Mouse (Mus musculus) forebrain, embryonic 15.5 days (tissue): ENCODE data around the gene Lonrf2. TPM values are rescaled to one million over a fixed set of nuclear protein-coding genes. Genes with fewer than 3 reads are reported as not detected.

Source experiments
- ATAC-seq: fragments of 200-750 bp; cut with Nextera tagmentation; replicated peaks from 2 replicates; pipeline ENCODE4 v1.8.0; 2017; ENCODE audit warnings: mild to moderate bottlenecking, moderate TSS enrichment, moderate library complexity
- H3K27ac ChIP-seq: fragments of 300-500 bp; sonication (generic); replicated peaks from 2 replicates; pipeline ENCODE4 v1.5.1; 2015; ENCODE audit warnings: mild to moderate bottlenecking, inconsistent platforms
- H3K27me3 ChIP-seq: fragments of 300-500 bp; sonication (generic); 2 replicates; pipeline ENCODE4 v1.6.1; 2015; ENCODE audit warnings: inconsistent platforms
- H3K36me3 ChIP-seq: fragments of 300-500 bp; sonication (generic); 2 replicates; pipeline ENCODE4 v1.6.1; 2015; ENCODE audit warnings: mild to moderate bottlenecking, inconsistent platforms
- H3K4me1 ChIP-seq: fragments of 300-500 bp; sonication (generic); 2 replicates; pipeline ENCODE4 v1.6.1; 2015; ENCODE audit warnings: inconsistent platforms
- H3K4me2 ChIP-seq: fragments of 300-500 bp; sonication (generic); replicated peaks from 2 replicates; pipeline ENCODE4 v1.6.1; 2015; ENCODE audit warnings: mild to moderate bottlenecking, inconsistent platforms
- H3K4me3 ChIP-seq: fragments of 300-500 bp; sonication (generic); 2 replicates; pipeline ENCODE4 v1.5.1; 2015; ENCODE audit warnings: mild to moderate bottlenecking, inconsistent platforms
- H3K9ac ChIP-seq: fragments of 300-500 bp; sonication (generic); replicated peaks from 2 replicates; pipeline ENCODE4 v1.6.1; 2015; ENCODE audit warnings: mild to moderate bottlenecking, inconsistent platforms
- H3K9me3 ChIP-seq: fragments of 300-500 bp; sonication (generic); 2 replicates; pipeline ENCODE4 v1.6.1; 2016; ENCODE audit warnings: inconsistent platforms
- WGBS: fragments of 180-500 bp; shearing (Covaris S2); methylation state at CpG from one replicate; pipeline ENCODE4 v1.1.7; 2015; ENCODE audit warnings: mixed read lengths; 5-methylcytosine and 5-hydroxymethylcytosine counted together
- polyA plus RNA-seq: library from polyadenylated mRNA; unstranded; fragments of >200 nt; fragmentation: Nextera tagmentation; extraction: Ambion mirVana; gene quantifications from 2 replicates; pipeline ENCODE4 v1.2.1, GENCODE M21; 2015

Gene Lonrf2
- polyA plus RNA-seq, 1 experiment from 2014 or later: 13.3 TPM

GRCm38 (mm10) chr1:38791016-38791810 is 45.3 kb downstream of the Lonrf2 start:
- ATAC-seq: no peak
- peaks cover 5% of the 10 kb centered on the region; the same call in 1 of the 2 replicates for H3K36me3 ChIP-seq
- no peaks in the 10 kb centered on the region for H3K27me3 ChIP-seq
- no peak overlapping the region for H3K4me2 ChIP-seq
- H3K27ac ChIP-seq: no peak overlapping the region
- 87% methylated on average over 9 of the region's 9 CpGs for WGBS
- no peak overlapping the region for H3K9ac ChIP-seq
- no peak overlapping the region for H3K4me3 ChIP-seq
- peaks cover 9% of the 10 kb centered on the region for H3K4me1 ChIP-seq
- H3K9me3 ChIP-seq: no peaks in the 10 kb centered on the region

GRCm38 (mm10) chr1:38789988-38790602 is 46.4 kb downstream of the Lonrf2 start:
- no peaks in the 10 kb centered on the region for H3K9me3 ChIP-seq
- WGBS: 78% methylated on average over 7 of the region's 7 CpGs
- H3K4me3 ChIP-seq: no peak overlapping the region
- peaks cover 5% of the 10 kb centered on the region; the same call in 1 of the 2 replicates for H3K36me3 ChIP-seq
- no peak overlapping the region for H3K27ac ChIP-seq
- H3K9ac ChIP-seq: no peak overlapping the region
- no peak overlapping the region for H3K4me2 ChIP-seq
- no peaks in the 10 kb centered on the region for H3K27me3 ChIP-seq
- peaks cover 14% of the 10 kb centered on the region for H3K4me1 ChIP-seq
- ATAC-seq: no peak

DNA sequence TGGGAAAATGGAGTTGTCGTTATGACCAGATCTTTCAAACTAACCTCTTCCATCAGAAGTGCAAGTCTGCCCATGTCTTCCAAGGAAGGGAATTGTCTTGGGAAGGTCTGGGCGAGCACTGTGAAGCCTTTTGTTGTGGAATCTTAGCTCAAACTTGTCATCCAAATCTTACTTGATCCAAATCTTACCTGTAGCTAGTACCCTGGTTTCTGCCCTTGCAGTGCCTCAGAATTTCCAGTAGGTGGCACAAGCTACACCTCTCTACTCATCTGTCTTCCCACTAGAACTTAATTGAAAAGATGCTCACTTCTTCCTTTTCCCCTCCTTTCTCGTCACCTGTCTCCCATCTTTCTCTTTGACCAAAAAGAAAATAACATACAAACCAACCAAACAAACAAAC is 47.6 kb downstream of the Lonrf2 start:
- H3K27me3 ChIP-seq: no peaks in the 10 kb centered on the region
- peaks cover 14% of the 10 kb centered on the region for H3K4me1 ChIP-seq
- no peak overlapping the region for H3K27ac ChIP-seq
- WGBS: 55% methylated on average over 3 of the region's 3 CpGs
- H3K4me3 ChIP-seq: no peak overlapping the region
- no peak overlapping the region for H3K9ac ChIP-seq
- no peak for ATAC-seq
- no peaks in the 10 kb centered on the region for H3K9me3 ChIP-seq
- peaks cover 3% of the 10 kb centered on the region; the same call in 1 of the 2 replicates for H3K36me3 ChIP-seq
- H3K4me2 ChIP-seq: no peak overlapping the region

DNA sequence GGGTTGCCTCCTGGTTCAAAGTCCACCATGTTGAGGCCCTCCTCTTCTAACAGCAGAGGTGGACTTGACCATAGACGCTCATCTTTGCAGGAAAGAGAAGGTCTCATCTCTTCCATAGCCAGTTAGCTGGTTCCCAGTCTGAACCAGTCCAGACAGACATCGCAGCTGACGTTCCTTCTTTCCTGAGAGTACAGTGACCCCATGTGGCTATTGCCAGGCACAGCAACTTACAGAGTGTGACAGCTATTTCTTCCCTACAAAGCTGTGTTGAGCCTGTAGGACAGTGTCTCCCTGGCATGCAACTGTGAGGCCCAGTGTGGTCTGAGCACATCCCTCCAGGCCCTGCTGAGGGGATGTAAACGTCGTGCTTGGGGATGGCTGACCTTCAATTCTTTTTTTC is 49.1 kb downstream of the Lonrf2 start:
- no peaks in the 10 kb centered on the region for H3K27me3 ChIP-seq
- peak; percentile 66; the same call in 1 of the 2 replicates for ATAC-seq
- 4% methylated on average over 5 of the region's 5 CpGs for WGBS

DNA sequence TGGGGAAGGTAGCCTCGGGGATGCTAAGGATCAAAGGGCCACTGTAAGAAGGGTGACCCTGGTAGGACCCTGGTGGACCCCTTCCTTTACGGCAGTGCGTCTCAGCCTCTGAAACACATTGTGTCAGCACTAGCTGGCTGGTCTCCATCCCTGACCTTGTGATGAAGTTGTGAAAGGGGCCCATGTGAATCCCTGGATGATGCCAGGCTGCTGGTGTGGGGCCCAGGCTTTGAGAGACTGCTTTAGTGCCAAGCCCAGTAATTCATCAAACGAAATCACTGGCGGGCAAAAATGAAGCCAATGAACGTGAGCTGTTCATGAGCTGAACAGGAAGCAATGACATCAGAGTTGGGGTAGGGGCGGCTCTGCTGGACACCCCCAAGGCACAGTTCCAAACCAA is 50.2 kb downstream of the Lonrf2 start:
- ATAC-seq: 0 out of 2 replicates have a peak, but pooled peaks have one; percentile 18
- no peak overlapping the region for H3K4me2 ChIP-seq
- no peaks in the 10 kb centered on the region for H3K27me3 ChIP-seq
- H3K9me3 ChIP-seq: no peaks in the 10 kb centered on the region
- no peak overlapping the region for H3K4me3 ChIP-seq
- H3K27ac ChIP-seq: no peak overlapping the region
- H3K4me1 ChIP-seq: peaks cover 14% of the 10 kb centered on the region
- H3K9ac ChIP-seq: no peak overlapping the region
- H3K36me3 ChIP-seq: no peaks in the 10 kb centered on the region
- 54% methylated on average over 7 of the region's 7 CpGs for WGBS

More for the DNA sequence above, 49.1 kb downstream of the Lonrf2 start:
- no peaks in the 10 kb centered on the region for H3K9me3 ChIP-seq
- no peaks in the 10 kb centered on the region for H3K36me3 ChIP-seq
- H3K4me2 ChIP-seq: no peak overlapping the region
- no peak overlapping the region for H3K27ac ChIP-seq
- H3K4me1 ChIP-seq: peaks cover 14% of the 10 kb centered on the region
- H3K4me3 ChIP-seq: no peak overlapping the region
- H3K9ac ChIP-seq: no peak overlapping the region

DNA sequence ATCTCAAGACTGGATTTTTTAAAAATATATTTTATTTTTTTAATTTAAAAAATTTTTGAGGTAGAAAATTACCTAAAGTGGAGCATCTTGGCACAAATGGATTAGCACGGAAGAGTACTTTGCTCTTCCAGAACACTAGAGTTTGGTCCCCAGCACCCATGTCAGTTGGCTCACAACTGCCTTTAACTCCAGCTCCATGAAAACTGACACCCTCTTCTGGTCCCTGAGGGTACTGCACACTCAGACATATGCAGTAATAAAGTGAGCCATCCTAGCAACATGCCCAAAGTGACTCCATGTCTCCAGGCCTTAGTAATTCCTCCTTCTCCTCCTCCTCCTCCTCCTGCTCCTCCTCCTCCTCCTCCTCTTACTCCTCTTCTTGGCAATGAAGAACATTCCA is 58.2 kb downstream of the Lonrf2 start:
- 97% methylated on average over 1 of the region's 1 CpGs for WGBS

DNA sequence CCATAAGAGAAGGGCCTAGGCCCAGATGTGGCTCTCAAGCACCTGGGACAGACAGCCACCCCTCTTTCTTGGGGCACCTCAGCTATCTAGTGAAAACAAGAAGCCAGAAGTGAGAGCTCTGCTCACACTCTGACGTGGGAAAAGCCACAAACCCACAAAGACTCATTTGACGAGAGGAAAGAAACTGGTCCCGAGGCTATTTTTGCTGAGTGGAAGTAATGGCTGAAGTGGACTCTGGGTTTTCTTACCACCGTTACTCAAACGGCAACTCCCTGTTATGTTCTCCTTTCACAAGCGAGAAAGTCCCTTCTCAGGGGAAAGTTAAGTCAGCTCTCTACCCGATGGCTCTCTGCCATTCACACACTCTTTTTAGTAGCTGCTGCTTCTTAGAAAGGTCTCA is 59.0 kb downstream of the Lonrf2 start:
- no peak overlapping the region for H3K27ac ChIP-seq
- H3K27me3 ChIP-seq: no peaks in the 10 kb centered on the region
- H3K9me3 ChIP-seq: no peaks in the 10 kb centered on the region
- H3K4me3 ChIP-seq: no peak overlapping the region
- ATAC-seq: no peak
- H3K4me2 ChIP-seq: no peak overlapping the region
- H3K36me3 ChIP-seq: no peaks in the 10 kb centered on the region
- 86% methylated on average over 7 of the region's 7 CpGs for WGBS
- no peaks in the 10 kb centered on the region for H3K4me1 ChIP-seq
- H3K9ac ChIP-seq: no peak overlapping the region

More for the DNA sequence above, 58.2 kb downstream of the Lonrf2 start:
- Histone ChIP-seq H3K36me3 (no peaks in the 10 kb centered on the region), H3K4me2 (no peak overlapping the region), H3K27ac (no peak overlapping the region), H3K9ac (no peak overlapping the region), H3K9me3 (no peaks in the 10 kb centered on the region), H3K4me1 (no peaks in the 10 kb centered on the region), H3K4me3 (no peak overlapping the region), H3K27me3 (no peaks in the 10 kb centered on the region)
- ATAC-seq: no peak

GRCm38 (mm10) chr1:38775713-38776112 is 60.8 kb downstream of the Lonrf2 start:
- H3K27me3 ChIP-seq: no peaks in the 10 kb centered on the region
- WGBS: 94% methylated on average over 5 of the region's 5 CpGs
- H3K4me3 ChIP-seq: no peak overlapping the region
- H3K9me3 ChIP-seq: no peaks in the 10 kb centered on the region
- no peak overlapping the region for H3K27ac ChIP-seq
- H3K4me2 ChIP-seq: no peak overlapping the region
- ATAC-seq: no peak
- no peak overlapping the region for H3K9ac ChIP-seq
- H3K36me3 ChIP-seq: no peaks in the 10 kb centered on the region
- no peaks in the 10 kb centered on the region for H3K4me1 ChIP-seq

DNA sequence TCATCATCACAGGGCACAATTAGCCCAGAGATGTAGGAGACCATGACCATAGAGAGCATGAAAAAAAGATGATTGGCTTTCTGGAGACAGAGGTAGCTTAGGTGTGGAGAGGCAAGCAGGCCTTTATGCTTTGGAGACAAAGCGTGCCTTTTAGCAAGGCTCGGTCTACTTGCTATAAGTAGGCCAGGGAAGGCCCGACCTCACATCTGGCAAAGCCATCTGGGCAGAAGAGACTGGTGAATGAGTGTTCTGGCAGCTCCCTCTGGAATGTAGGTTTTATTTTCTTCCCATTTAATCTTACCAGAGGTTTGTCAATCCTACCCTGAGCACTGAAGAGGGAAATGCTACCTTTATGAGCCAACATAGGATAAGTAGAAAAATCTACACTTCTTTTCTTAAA is 65.8 kb downstream of the Lonrf2 start:
- H3K27me3 ChIP-seq: no peaks in the 10 kb centered on the region
- H3K27ac ChIP-seq: no peak overlapping the region
- H3K4me3 ChIP-seq: no peak overlapping the region
- H3K4me2 ChIP-seq: no peak overlapping the region
- no peaks in the 10 kb centered on the region for H3K36me3 ChIP-seq
- no peak overlapping the region for H3K9ac ChIP-seq
- no peaks in the 10 kb centered on the region for H3K9me3 ChIP-seq
- no peak for ATAC-seq
- WGBS: 79% methylated on average over 3 of the region's 3 CpGs
- peaks cover 14% of the 10 kb centered on the region for H3K4me1 ChIP-seq

DNA sequence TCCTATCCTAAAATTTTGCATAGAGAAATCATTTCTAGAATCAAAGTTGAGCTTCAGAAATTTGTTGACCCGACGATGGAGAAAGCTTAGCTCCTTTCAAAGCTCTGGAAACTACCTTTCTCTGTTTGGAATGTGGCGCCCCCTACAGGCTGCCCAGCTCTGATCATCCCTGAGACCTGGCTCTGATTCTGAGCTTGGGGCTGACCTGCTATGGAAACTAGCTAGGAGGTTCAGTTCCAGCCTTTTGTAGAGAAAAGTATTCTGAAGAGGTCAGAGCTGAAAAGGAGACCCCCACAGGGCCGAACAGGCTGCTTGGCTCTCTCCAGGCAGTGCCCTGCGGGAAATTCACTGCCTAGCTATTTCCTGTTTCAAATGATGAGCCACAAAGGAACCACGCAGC is 66.6 kb downstream of the Lonrf2 start:
- Histone ChIP-seq H3K4me3 (no peak overlapping the region), H3K4me1 (peaks cover 14% of the 10 kb centered on the region), H3K9me3 (no peaks in the 10 kb centered on the region), H3K36me3 (no peaks in the 10 kb centered on the region), H3K4me2 (no peak overlapping the region), H3K27ac (no peak overlapping the region), H3K9ac (no peak overlapping the region), H3K27me3 (no peaks in the 10 kb centered on the region)
- no peak for ATAC-seq
- 14% methylated on average over 6 of the region's 6 CpGs for WGBS

DNA sequence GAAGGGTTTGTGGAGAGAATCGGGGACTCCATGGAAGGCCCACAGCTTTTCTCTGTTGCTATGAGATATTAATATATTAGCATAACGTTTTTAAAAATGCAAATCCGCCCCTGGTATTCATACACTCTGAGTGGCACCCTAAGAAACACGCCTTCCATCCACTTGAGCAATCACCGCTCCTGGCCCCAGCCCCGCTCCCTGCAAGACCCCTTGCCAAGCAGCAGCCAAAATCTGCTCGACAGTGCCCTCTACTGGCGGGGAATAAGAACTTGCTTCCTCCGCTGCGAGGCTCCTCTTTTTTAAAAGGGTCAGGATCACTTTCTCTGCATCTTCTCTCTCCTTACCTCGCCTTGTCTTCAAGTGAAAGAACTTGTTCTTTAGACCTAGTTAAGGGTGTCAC is 68.7 kb downstream of the Lonrf2 start:
- Histone ChIP-seq H3K4me1 (peaks cover 24% of the 10 kb centered on the region), H3K36me3 (no peaks in the 10 kb centered on the region), H3K9me3 (no peaks in the 10 kb centered on the region), H3K4me2 (no peak overlapping the region), H3K27me3 (no peaks in the 10 kb centered on the region), H3K4me3 (no peak overlapping the region), H3K27ac (no peak overlapping the region), H3K9ac (no peak overlapping the region)
- ATAC-seq: peak; percentile 81
- 7% methylated on average over 11 of the region's 11 CpGs for WGBS

DNA sequence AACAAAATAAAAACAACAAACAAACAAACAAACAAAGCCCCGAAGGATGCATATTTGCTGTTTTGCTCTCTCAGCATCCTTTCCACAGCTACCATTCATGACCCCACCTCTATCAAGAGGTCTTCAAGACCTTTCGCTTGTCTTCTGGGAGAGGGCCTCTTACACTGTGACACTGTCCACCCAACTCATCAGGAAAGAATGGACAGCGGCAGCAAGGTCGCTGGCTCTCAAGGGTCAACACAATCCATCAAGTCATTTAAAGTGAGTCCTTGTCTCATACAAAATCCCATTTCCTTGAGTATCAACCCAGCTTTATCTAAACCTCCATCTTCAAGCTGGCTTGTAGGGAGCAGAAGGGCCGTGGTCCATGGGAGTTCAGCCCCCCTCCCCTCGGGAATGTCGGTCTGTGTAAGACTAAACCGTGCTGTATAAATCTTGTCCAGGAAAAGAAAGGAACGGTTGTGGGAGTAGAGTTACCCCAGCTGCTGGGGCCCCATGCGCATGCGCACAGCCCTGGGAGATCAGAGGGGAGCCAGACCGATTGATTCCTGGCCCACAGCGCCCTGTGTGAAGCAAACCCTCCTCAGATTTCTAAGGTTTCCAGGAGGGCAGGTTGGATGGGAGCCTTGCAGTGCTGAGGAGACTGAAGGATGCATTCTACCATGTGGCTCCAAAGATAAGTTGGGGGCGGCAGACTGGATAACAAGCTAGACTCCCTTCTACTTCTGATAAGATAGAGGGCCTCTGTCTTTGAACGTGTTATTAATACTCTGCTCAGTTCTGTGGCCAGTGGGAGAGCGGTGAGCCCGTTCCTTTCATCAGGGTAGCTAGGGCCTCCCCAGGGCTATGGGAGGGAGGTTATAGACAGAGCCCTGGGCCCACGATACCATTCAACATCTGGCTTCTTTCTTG is 69.6 kb downstream of the Lonrf2 start:
- 36% methylated on average over 18 of the region's 18 CpGs for WGBS
- H3K4me3 ChIP-seq: no peak overlapping the region
- H3K27me3 ChIP-seq: no peaks in the 10 kb centered on the region
- ATAC-seq: peak; percentile 65
- no peaks in the 10 kb centered on the region for H3K36me3 ChIP-seq
- H3K4me2 ChIP-seq: no peak overlapping the region
- no peaks in the 10 kb centered on the region for H3K9me3 ChIP-seq
- H3K4me1 ChIP-seq: peaks cover 24% of the 10 kb centered on the region
- no peak overlapping the region for H3K9ac ChIP-seq
- no peak overlapping the region for H3K27ac ChIP-seq
